Mouse (Mus musculus) lung, postnatal 0 days (tissue): ENCODE results near the gene B130006D01Rik.
A peak's percentile ranks its signal among the peaks of the same experiment; 100 is the strongest.
"Not testable (repeated sequence)": the region's sequence is repeated elsewhere in the genome, so short reads cannot be mapped to it uniquely, and the experiment has no call there.

ENCODE experiments used
- CTCF ChIP-seq: IDR thresholded peaks from 2 replicates; pipeline ENCODE4 v1.5.1; 2016; ENCODE audit warnings: antibody characterized with exemption, mild to moderate bottlenecking
- EP300 ChIP-seq: IDR thresholded peaks from 2 replicates; pipeline ENCODE4 v1.6.1; 2016; ENCODE audit warnings: antibody characterized with exemption, mild to moderate bottlenecking, control low read depth

DNA sequence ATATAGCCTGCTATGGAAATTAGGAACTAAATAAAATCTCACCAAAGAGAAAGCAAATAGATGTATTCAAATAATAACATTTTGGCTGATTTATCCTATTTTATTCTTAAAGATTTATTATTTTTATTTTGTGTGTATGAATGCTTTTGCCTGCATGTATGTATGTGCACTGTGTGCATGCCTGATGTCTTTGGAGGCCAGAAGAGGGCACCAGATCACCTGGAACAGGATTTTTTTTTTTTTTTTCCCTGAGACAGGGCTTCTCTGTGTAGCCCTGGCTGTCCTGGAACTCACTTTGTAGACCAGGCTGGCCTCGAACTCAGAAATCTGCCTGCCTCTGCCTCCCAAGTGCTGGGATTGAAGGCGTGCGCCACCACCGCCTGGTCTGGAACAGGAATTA, 31.8 kb downstream of the B130006D01Rik start:
- TF ChIP-seq CTCF: peak; percentile 9; the same call in 1 of the 2 replicates
- TF ChIP-seq EP300: not testable (repeated sequence)
